14 mouse cellular contexts compared by ENCODE assay signal in genomic region chr11:120520498-120520897, GRCm38 (mm10). TPM values are rescaled to one million over a fixed set of nuclear protein-coding genes. Genes with fewer than 3 reads are reported as not detected.
A peak's percentile ranks its signal among the peaks of the same experiment; 100 is the strongest.
DNase-seq lines count a peak whose midpoint lies in the region; ATAC-seq and TF ChIP-seq lines count a peak whose summit lies in the region.
"Had no signal": no experiment of that assay in that cellular context is flagged by ENCODE, and none has a peak within 500 bp of the region (broad histone marks: within the 10 kb centered on the region; RNA-seq: fewer than 3 reads in every experiment).

No protein-coding gene starts in this region.

- H3K4me3 ChIP-seq in heart, embryonic 12.5 days: no peak overlapping the region
- no peak overlapping the region for H3K4me3 ChIP-seq in embryonic facial prominence, embryonic 10.5 days
- no peak overlapping the region for H3K4me3 ChIP-seq in heart, embryonic 15.5 days
- H3K4me3 ChIP-seq in liver, postnatal 0 days (ENCODE audit: low read depth, low read length): no peak overlapping the region
- H3K4me3 ChIP-seq: hindbrain, embryonic 12.5 days; limb, embryonic 15.5 days had no signal

- TF ChIP-seq CTCF in liver, postnatal 0 days (IDR thresholded peaks at IDR 0.05; ENCODE audit: low read depth): no peak

- H3K9me3 ChIP-seq in heart, embryonic 12.5 days (replicated peaks): no peaks in the 10 kb centered on the region
- no peaks in the 10 kb centered on the region for H3K9me3 ChIP-seq in embryonic facial prominence, embryonic 10.5 days
- H3K9me3 ChIP-seq in heart, embryonic 15.5 days (replicated peaks): no peaks in the 10 kb centered on the region
- H3K9me3 ChIP-seq in liver, postnatal 0 days (ENCODE audit: low read length): no peaks in the 10 kb centered on the region
- H3K9me3 ChIP-seq: hindbrain, embryonic 12.5 days; limb, embryonic 15.5 days had no signal

- 71% methylated on average over 9 of the region's 9 CpGs for WGBS in heart, embryonic 12.5 days
- 77% methylated on average over 9 of the region's 9 CpGs for WGBS in embryonic facial prominence, embryonic 10.5 days
- 70% methylated on average over 9 of the region's 9 CpGs for WGBS in heart, embryonic 15.5 days
- WGBS in liver, postnatal 0 days (ENCODE audit: insufficient replicate concordance): 75% methylated on average over 9 of the region's 9 CpGs

- no peak for TF ChIP-seq EP300 in liver, postnatal 0 days (IDR thresholded peaks at IDR 0.05; ENCODE audit: low read depth)

- intact Hi-C loops in heart, postnatal 25 days (cut with DNase I): no loop called here

- 0 out of 2 replicates have a peak overlapping the region, but pooled peaks have one; percentile 44 for H3K27ac ChIP-seq in heart, embryonic 12.5 days (ENCODE audit: poor library complexity, severe bottlenecking)
- 0 out of 2 replicates have a peak overlapping the region, but pooled peaks have one; percentile 1 for H3K27ac ChIP-seq in embryonic facial prominence, embryonic 10.5 days (replicated peaks)
- peak overlapping the region; percentile 9; the same call in 1 of the 2 replicates for H3K27ac ChIP-seq in heart, embryonic 15.5 days
- H3K27ac ChIP-seq in liver, postnatal 0 days (ENCODE audit: low read depth): peak overlapping the region; percentile 17; the same call in 1 of the 2 replicates
- H3K27ac ChIP-seq: hindbrain, embryonic 12.5 days had no signal

- no peak overlapping the region for H3K9ac ChIP-seq in heart, embryonic 12.5 days
- no peak overlapping the region for H3K9ac ChIP-seq in heart, embryonic 15.5 days
- no peak overlapping the region for H3K9ac ChIP-seq in liver, postnatal 0 days (replicated peaks)
- H3K9ac ChIP-seq: hindbrain, embryonic 12.5 days; limb, embryonic 15.5 days had no signal

- H3K27me3 ChIP-seq in heart, embryonic 12.5 days (replicated peaks): no peaks in the 10 kb centered on the region
- no peaks in the 10 kb centered on the region for H3K27me3 ChIP-seq in embryonic facial prominence, embryonic 10.5 days (replicated peaks; ENCODE audit: low read depth, poor library complexity, severe bottlenecking)
- H3K27me3 ChIP-seq in heart, embryonic 15.5 days: 0 out of 2 replicates have a peak, but pooled peaks cover 5% of the 10 kb centered on the region
- H3K27me3 ChIP-seq in liver, postnatal 0 days (ENCODE audit: insufficient read depth, low read length): no peaks in the 10 kb centered on the region
- H3K27me3 ChIP-seq: limb, embryonic 15.5 days had no signal

- no peak for ATAC-seq in heart, embryonic 12.5 days (ENCODE audit: insufficient number of reproducible peaks, low FRiP score)
- no peak for ATAC-seq in heart, embryonic 15.5 days (replicated peaks; ENCODE audit: insufficient number of reproducible peaks, insufficient read depth, low FRiP score, low read depth)
- no peak for ATAC-seq in liver, postnatal 0 days

- no peaks in the 10 kb centered on the region for H3K36me3 ChIP-seq in heart, embryonic 12.5 days
- no peaks in the 10 kb centered on the region for H3K36me3 ChIP-seq in embryonic facial prominence, embryonic 10.5 days (replicated peaks)
- H3K36me3 ChIP-seq in heart, embryonic 15.5 days: no peaks in the 10 kb centered on the region
- H3K36me3 ChIP-seq in liver, postnatal 0 days (replicated peaks; ENCODE audit: insufficient read depth, low read length): no peaks in the 10 kb centered on the region
- H3K36me3 ChIP-seq: hindbrain, embryonic 12.5 days; limb, embryonic 15.5 days had no signal

- DNase-seq in heart, postnatal 25 days (ENCODE audit: low spot score): no peak
- no peak for DNase-seq in embryonic facial prominence, embryonic 10.5 days (ENCODE audit: low spot score)
- no peak for DNase-seq in liver, postnatal 0 days
- DNase-seq in thymus, postnatal 10 days (ENCODE audit: low spot score in 2 of 2): no peak
- DNase-seq in adrenal gland, adult 8-10 months: no peak
- DNase-seq: kidney, adult 18-20 months; midbrain, embryonic 14.5 days; right cerebral cortex, postnatal 25 days had no signal

- no peak overlapping the region for H3K4me2 ChIP-seq in heart, embryonic 12.5 days
- H3K4me2 ChIP-seq in heart, embryonic 15.5 days: no peak overlapping the region
- H3K4me2 ChIP-seq in liver, postnatal 0 days (ENCODE audit: low read depth, low read length): no peak overlapping the region
- H3K4me2 ChIP-seq: hindbrain, embryonic 12.5 days; limb, embryonic 15.5 days had no signal

- peaks cover 30% of the 10 kb centered on the region for H3K4me1 ChIP-seq in heart, embryonic 12.5 days (replicated peaks)
- H3K4me1 ChIP-seq in embryonic facial prominence, embryonic 10.5 days: peaks cover 15% of the 10 kb centered on the region
- peaks cover 23% of the 10 kb centered on the region for H3K4me1 ChIP-seq in heart, embryonic 15.5 days (replicated peaks)
- H3K4me1 ChIP-seq in liver, postnatal 0 days (ENCODE audit: insufficient read depth): peaks cover 18% of the 10 kb centered on the region

RNA-seq across cellular contexts. Expression of gene Gcgr, which starts 10.0 kb away (rescaled TPM):
- 1.2 and 1.4 TPM in 2 replicates for polyA plus RNA-seq in heart, embryonic 12.5 days (2016; fragmentation: Nextera tagmentation; extraction: Ambion mirVana)
- total RNA-seq in heart, postnatal 25 days (2021): 1 to 10 TPM; 1.3 to 1.5 TPM
- polyA plus RNA-seq in embryonic facial prominence, embryonic 10.5 days (2016; fragmentation: Nextera tagmentation; extraction: Ambion mirVana): 0.33 and 0.62 TPM in 2 replicates
- polyA plus RNA-seq in heart, embryonic 15.5 days (2015; fragmentation: Nextera tagmentation; extraction: Ambion mirVana): 2.7 and 2.8 TPM in 2 replicates
- polyA plus RNA-seq in liver, postnatal 0 days (2015; fragmentation: Nextera tagmentation; extraction: Ambion mirVana): 58.5 and 66.9 TPM in 2 replicates
- 1 to 10 TPM in 3 of 4 experiments, under 1 TPM in 1; 0.87 to 4.0 (median 2.3) TPM for total RNA-seq in adrenal gland, adult 8-10 months (2022)

RNA-seq across cellular contexts. Expression of gene Slc25a10, which starts 28.9 kb away (rescaled TPM):
- polyA plus RNA-seq in heart, embryonic 12.5 days (2016; fragmentation: Nextera tagmentation; extraction: Ambion mirVana): 44.2 and 46.2 TPM in 2 replicates
- 10 to 100 TPM; 13.1 to 14.8 TPM for total RNA-seq in heart, postnatal 25 days (2021)
- 68.6 and 69.4 TPM in 2 replicates for polyA plus RNA-seq in embryonic facial prominence, embryonic 10.5 days (2016; fragmentation: Nextera tagmentation; extraction: Ambion mirVana)
- 32.1 and 45.0 TPM in 2 replicates for polyA plus RNA-seq in heart, embryonic 15.5 days (2015; fragmentation: Nextera tagmentation; extraction: Ambion mirVana)
- 96.7 and 99.7 TPM in 2 replicates for polyA plus RNA-seq in liver, postnatal 0 days (2015; fragmentation: Nextera tagmentation; extraction: Ambion mirVana)
- total RNA-seq in adrenal gland, adult 8-10 months (2022): 100 to 1,000 TPM; 121 to 174 (median 163) TPM

RNA-seq across cellular contexts. Expression of gene Mcrip1, which starts 29.0 kb away (rescaled TPM):
- polyA plus RNA-seq in heart, embryonic 12.5 days (2016; fragmentation: Nextera tagmentation; extraction: Ambion mirVana): 126 and 130 TPM in 2 replicates
- 10 to 100 TPM; 44.1 to 46.9 TPM for total RNA-seq in heart, postnatal 25 days (2021)
- polyA plus RNA-seq in embryonic facial prominence, embryonic 10.5 days (2016; fragmentation: Nextera tagmentation; extraction: Ambion mirVana): 201 and 221 TPM in 2 replicates
- 119 and 143 TPM in 2 replicates for polyA plus RNA-seq in heart, embryonic 15.5 days (2015; fragmentation: Nextera tagmentation; extraction: Ambion mirVana)
- polyA plus RNA-seq in liver, postnatal 0 days (2015; fragmentation: Nextera tagmentation; extraction: Ambion mirVana): 59.2 and 61.0 TPM in 2 replicates
- total RNA-seq in adrenal gland, adult 8-10 months (2022): 10 to 100 TPM; 62.9 to 67.8 (median 65.3) TPM

RNA-seq across cellular contexts. Expression of gene Ppp1r27, which starts 30.4 kb away (rescaled TPM):
- polyA plus RNA-seq in heart, embryonic 12.5 days (2016; fragmentation: Nextera tagmentation; extraction: Ambion mirVana): not detected in 2 replicates
- total RNA-seq in heart, postnatal 25 days (2021): not detected
- not detected in 2 replicates for polyA plus RNA-seq in embryonic facial prominence, embryonic 10.5 days (2016; fragmentation: Nextera tagmentation; extraction: Ambion mirVana)
- polyA plus RNA-seq in heart, embryonic 15.5 days (2015; fragmentation: Nextera tagmentation; extraction: Ambion mirVana): 0.50 and 7.6 TPM in 2 replicates
- 0.19 and 1.5 TPM in 2 replicates for polyA plus RNA-seq in liver, postnatal 0 days (2015; fragmentation: Nextera tagmentation; extraction: Ambion mirVana)
- 1 to 10 TPM in 3 of 4 experiments, under 1 TPM in 1; 0.78 to 2.8 (median 1.2) TPM for total RNA-seq in adrenal gland, adult 8-10 months (2022)
- polyA plus RNA-seq: embryonic facial prominence, embryonic 11.5 days; hindbrain, embryonic 12.5 days; midbrain, embryonic 14.5 days; neural tube, embryonic 11.5 days had no signal

RNA-seq across cellular contexts. Expression of gene Mrpl12, which starts 36.1 kb away (rescaled TPM):
- 208 and 219 TPM in 2 replicates for polyA plus RNA-seq in heart, embryonic 12.5 days (2016; fragmentation: Nextera tagmentation; extraction: Ambion mirVana)
- total RNA-seq in heart, postnatal 25 days (2021): 100 to 1,000 TPM; 253 to 263 TPM
- polyA plus RNA-seq in embryonic facial prominence, embryonic 10.5 days (2016; fragmentation: Nextera tagmentation; extraction: Ambion mirVana): 206 and 216 TPM in 2 replicates
- 203 and 218 TPM in 2 replicates for polyA plus RNA-seq in heart, embryonic 15.5 days (2015; fragmentation: Nextera tagmentation; extraction: Ambion mirVana)
- 133 and 139 TPM in 2 replicates for polyA plus RNA-seq in liver, postnatal 0 days (2015; fragmentation: Nextera tagmentation; extraction: Ambion mirVana)
- 10 to 100 TPM; 77.6 to 95.8 (median 90.1) TPM for total RNA-seq in adrenal gland, adult 8-10 months (2022)

Comparison
In these comparisons a context has a peak if more than half of its experiments do, and no peak if none do; other contexts are left out.
1. RNA of gene Gcgr, which starts 10.0 kb away (polyA plus RNA-seq): 58.5 to 66.9 TPM in liver, postnatal 0 days; 2.7 to 2.8 TPM in heart, embryonic 15.5 days, 1.2 to 1.4 TPM in heart, embryonic 12.5 days and 0.33 to 0.62 TPM in embryonic facial prominence, embryonic 10.5 days; every median in the first group is over 10 times any median in the second.
2. Peak in every context shown above with its lines, with median percentiles within 50 percentile points of each other: H3K27ac ChIP-seq.